ENCODE assay signal across 8 mouse cellular contexts in genomic region chr1:36511289-36512021, GRCm38 (mm10). TPM values are rescaled to one million over a fixed set of nuclear protein-coding genes. Genes with fewer than 3 reads are reported as not detected.
DNase-seq lines count a peak whose midpoint lies in the region; ATAC-seq and TF ChIP-seq lines count a peak whose summit lies in the region.

Gene Cnnm3, plus strand, starts transcription at chr1:36511867.

- DNase-seq in brain, embryonic 14.5 days (ENCODE audit: low read depth) = peak; percentile 99
- peak; percentile 98 for DNase-seq in kidney, postnatal 0 days (ENCODE audit: low spot score)
- DNase-seq in liver, embryonic 11.5 days (ENCODE audit: low spot score) = peak; percentile 100
- DNase-seq in naive thymus-derived CD4-positive, alpha-beta T cell, adult 2 months (ENCODE audit: low read depth) = peak; percentile 99

- TF ChIP-seq CTCF in C2C12 (IDR thresholded peaks at IDR 0.05; ENCODE audit: control insufficient read depth, insufficient read depth, insufficient read length) = no peak
- TF ChIP-seq CTCF in brain, embryonic 14.5 days (IDR thresholded peaks at IDR 0.05; ENCODE audit: borderline replicate concordance, extremely low read depth, insufficient read depth, insufficient read length) = peak; percentile 57
- peak; percentile 54 for TF ChIP-seq CTCF in kidney, postnatal 0 days (IDR thresholded peaks at IDR 0.05; ENCODE audit: low read depth)

- WGBS in heart, embryonic 12.5 days = under 1% methylated on average over 51 of the region's 51 CpGs
- 3% methylated on average over 49 of the region's 51 CpGs for WGBS in kidney, postnatal 0 days
- WGBS in liver, embryonic 11.5 days = 2% methylated on average over 51 of the region's 51 CpGs
- WGBS in stomach, embryonic 14.5 days = 1% methylated on average over 51 of the region's 51 CpGs

- H3K79me2 ChIP-seq in C2C12 (ENCODE audit: control insufficient read depth, insufficient read depth) = peaks cover 31% of the 10 kb centered on the region

- peak within 1 kb of the TSS; percentile 98 for H3K27ac ChIP-seq in heart, embryonic 12.5 days (ENCODE audit: poor library complexity, severe bottlenecking)
- peak within 1 kb of the TSS; percentile 99 for H3K27ac ChIP-seq in kidney, postnatal 0 days
- H3K27ac ChIP-seq in liver, embryonic 11.5 days (ENCODE audit: low read depth, low read length) = peak within 1 kb of the TSS; percentile 89
- H3K27ac ChIP-seq in stomach, embryonic 14.5 days (ENCODE audit: low read length) = peak within 1 kb of the TSS; percentile 99

- peaks cover 4% of the 10 kb centered on the region for H3K36me3 ChIP-seq in C2C12 (ENCODE audit: control insufficient read depth, insufficient read depth)
- H3K36me3 ChIP-seq in erythroblast, embryonic 14.5 days (ENCODE audit: control insufficient read depth) = peaks cover 23% of the 10 kb centered on the region
- H3K36me3 ChIP-seq in heart, embryonic 12.5 days = peaks cover 19% of the 10 kb centered on the region
- H3K36me3 ChIP-seq in kidney, postnatal 0 days (ENCODE audit: insufficient read depth, low read length) = no peaks in the 10 kb centered on the region; the same call in 1 of the 2 replicates
- H3K36me3 ChIP-seq in liver, embryonic 11.5 days (ENCODE audit: control insufficient read depth, insufficient read depth, low read length) = peaks cover 7% of the 10 kb centered on the region
- H3K36me3 ChIP-seq in stomach, embryonic 14.5 days (ENCODE audit: control insufficient read depth, insufficient read depth, low read length) = peaks cover 5% of the 10 kb centered on the region; the same call in 1 of the 2 replicates

- H3K9me3 ChIP-seq in erythroblast, embryonic 14.5 days (ENCODE audit: control insufficient read depth, low read length) = no peaks in the 10 kb centered on the region
- no peaks in the 10 kb centered on the region for H3K9me3 ChIP-seq in heart, embryonic 12.5 days (replicated peaks)
- no peaks in the 10 kb centered on the region for H3K9me3 ChIP-seq in kidney, postnatal 0 days (replicated peaks; ENCODE audit: low read length)
- H3K9me3 ChIP-seq in liver, embryonic 11.5 days (ENCODE audit: control insufficient read depth, low read length) = no peaks in the 10 kb centered on the region
- H3K9me3 ChIP-seq in stomach, embryonic 14.5 days (ENCODE audit: control insufficient read depth, low read depth, low read length) = no peaks in the 10 kb centered on the region

- peak within 1 kb of the TSS; percentile 81 for H3ac ChIP-seq in C2C12 (ENCODE audit: control insufficient read depth, insufficient read length, low read depth)

- peaks cover 33% of the 10 kb centered on the region for H3K4me1 ChIP-seq in erythroblast, embryonic 14.5 days (ENCODE audit: control insufficient read depth)
- H3K4me1 ChIP-seq in heart, embryonic 12.5 days (replicated peaks) = peaks cover 30% of the 10 kb centered on the region
- H3K4me1 ChIP-seq in kidney, postnatal 0 days (replicated peaks; ENCODE audit: insufficient read depth, low read length) = peaks cover 14% of the 10 kb centered on the region; the same call in 1 of the 2 replicates
- H3K4me1 ChIP-seq in liver, embryonic 11.5 days (replicated peaks; ENCODE audit: control insufficient read depth, insufficient read depth, low read length) = peaks cover 12% of the 10 kb centered on the region
- peaks cover 19% of the 10 kb centered on the region for H3K4me1 ChIP-seq in stomach, embryonic 14.5 days (ENCODE audit: control insufficient read depth, insufficient read depth, low read length)

- ATAC-seq in heart, embryonic 12.5 days (ENCODE audit: insufficient number of reproducible peaks, low FRiP score) = peak; percentile 99
- peak; percentile 98 for ATAC-seq in kidney, postnatal 0 days (replicated peaks; ENCODE audit: low FRiP score, low read depth)
- ATAC-seq in liver, embryonic 11.5 days (replicated peaks; ENCODE audit: low FRiP score) = peak; percentile 97
- ATAC-seq in stomach, embryonic 14.5 days (ENCODE audit: insufficient number of reproducible peaks, insufficient read depth, low FRiP score, low read depth) = peak; percentile 98

- peak within 1 kb of the TSS; percentile 75 for H3K4me3 ChIP-seq in C2C12 (ENCODE audit: insufficient read depth, poor library complexity, severe bottlenecking)
- peak within 1 kb of the TSS; percentile 88 for H3K4me3 ChIP-seq in erythroblast, embryonic 14.5 days (replicated peaks)
- peak within 1 kb of the TSS; percentile 86 for H3K4me3 ChIP-seq in heart, embryonic 12.5 days
- peak within 1 kb of the TSS; percentile 96 for H3K4me3 ChIP-seq in kidney, postnatal 0 days (replicated peaks; ENCODE audit: low read depth, low read length)
- H3K4me3 ChIP-seq in liver, embryonic 11.5 days (ENCODE audit: low read depth, low read length) = peak within 1 kb of the TSS; percentile 88
- peak within 1 kb of the TSS; percentile 82 for H3K4me3 ChIP-seq in stomach, embryonic 14.5 days (ENCODE audit: low read depth, low read length)

- H3K9ac ChIP-seq in heart, embryonic 12.5 days = peak within 1 kb of the TSS; percentile 86
- H3K9ac ChIP-seq in kidney, postnatal 0 days (ENCODE audit: low read depth, low read length) = peak within 1 kb of the TSS; percentile 95
- peak within 1 kb of the TSS; percentile 93 for H3K9ac ChIP-seq in liver, embryonic 11.5 days (ENCODE audit: low read depth, low read length)
- H3K9ac ChIP-seq in stomach, embryonic 14.5 days (replicated peaks; ENCODE audit: low read depth, low read length) = peak within 1 kb of the TSS; percentile 81

- peaks cover 3% of the 10 kb centered on the region for H3K79me3 ChIP-seq in C2C12 (ENCODE audit: low read depth)

- peak; percentile 91 for TF ChIP-seq POLR2A in brain, embryonic 14.5 days (IDR thresholded peaks at IDR 0.05; ENCODE audit: borderline replicate concordance, extremely low read depth, insufficient read depth, insufficient read length, poor library complexity, severe bottlenecking)

- no peaks in the 10 kb centered on the region for H3K27me3 ChIP-seq in C2C12 (ENCODE audit: control insufficient read depth, insufficient read depth, insufficient read length)
- H3K27me3 ChIP-seq in erythroblast, embryonic 14.5 days (ENCODE audit: control insufficient read depth) = no peaks in the 10 kb centered on the region
- no peaks in the 10 kb centered on the region for H3K27me3 ChIP-seq in heart, embryonic 12.5 days (replicated peaks)
- H3K27me3 ChIP-seq in kidney, postnatal 0 days (ENCODE audit: insufficient read depth, low read length) = no peaks in the 10 kb centered on the region
- H3K27me3 ChIP-seq in liver, embryonic 11.5 days (replicated peaks; ENCODE audit: control insufficient read depth, insufficient read depth, low read length) = no peaks in the 10 kb centered on the region
- H3K27me3 ChIP-seq in stomach, embryonic 14.5 days (ENCODE audit: control insufficient read depth, insufficient read depth, low read length) = no peaks in the 10 kb centered on the region

- H3K4me2 ChIP-seq in heart, embryonic 12.5 days = peak within 1 kb of the TSS; percentile 93
- peak within 1 kb of the TSS; percentile 96 for H3K4me2 ChIP-seq in kidney, postnatal 0 days (ENCODE audit: low read length)
- H3K4me2 ChIP-seq in liver, embryonic 11.5 days = peak within 1 kb of the TSS; percentile 99
- peak within 1 kb of the TSS; percentile 96 for H3K4me2 ChIP-seq in stomach, embryonic 14.5 days (replicated peaks; ENCODE audit: low read depth, low read length)

TF ChIP-seq in C2C12, 6 proteins besides CTCF, POLR2A, EP300 and RAD21:
- TF ChIP-seq FOSL1 (IDR thresholded peaks at IDR 0.05; ENCODE audit: insufficient read depth, low read length, poor library complexity, severe bottlenecking) = no peak
- no peak for TF ChIP-seq USF1 (IDR thresholded peaks at IDR 0.05; ENCODE audit: low read depth)
- no peak for TF ChIP-seq CEBPB (IDR thresholded peaks at IDR 0.05; ENCODE audit: low read depth)
- no peak for TF ChIP-seq MAX (IDR thresholded peaks at IDR 0.05)
- TF ChIP-seq MYOG (IDR thresholded peaks at IDR 0.05; ENCODE audit: control insufficient read depth, extremely low read depth, insufficient read length) = no peak
- no peak for TF ChIP-seq MYOD1 (IDR thresholded peaks at IDR 0.05; ENCODE audit: control insufficient read depth, insufficient read length, low read depth)

RNA-seq across cellular contexts. Expression of gene Cnnm3, which starts in this region (rescaled TPM):
- polyA plus RNA-seq in C2C12 (2012; fragmentation: generic; extraction: Trizol) = 6.5 TPM
- 33.6 TPM in 2 replicates for polyA plus RNA-seq in brain, embryonic 14.5 days (2012; rRNA removed)
- polyA plus RNA-seq in erythroblast, embryonic 14.5 days (2012) = 0.87 and 1.0 TPM in 2 replicates
- polyA plus RNA-seq in heart, embryonic 12.5 days (2016; fragmentation: Nextera tagmentation; extraction: Ambion mirVana) = 2.2 and 3.4 TPM in 2 replicates
- 3.4 and 3.8 TPM in 2 replicates for polyA plus RNA-seq in kidney, postnatal 0 days (2015; fragmentation: Nextera tagmentation; extraction: Ambion mirVana)
- polyA plus RNA-seq in liver, embryonic 11.5 days (2014; fragmentation: Nextera tagmentation; extraction: Ambion mirVana) = 3.3 and 3.8 TPM in 2 replicates
- 6.2 and 8.4 TPM in 2 replicates for polyA plus RNA-seq in stomach, embryonic 14.5 days (2014; fragmentation: Nextera tagmentation; extraction: Ambion mirVana)

Comparison
In these comparisons a context has a peak if more than half of its experiments do, and no peak if none do; other contexts are left out.
1. Peak in every context shown above with its lines: DNase-seq, ATAC-seq, H3K4me3 ChIP-seq and H3K27ac ChIP-seq.